Mouse (Mus musculus) gastrocnemius, adult 18-20 months (tissue): ENCODE data around the gene Ezh1. TPM values are rescaled to one million over a fixed set of nuclear protein-coding genes. Genes with fewer than 3 reads are reported as not detected.
"Not testable (repeated sequence)": the region's sequence is repeated elsewhere in the genome, so short reads cannot be mapped to it uniquely, and the experiment has no call there.

ENCODE experiments used
- DNase-seq: peaks from one replicate; pipeline ENCODE4 v3.0.0; 2021; ENCODE audit warnings: low spot score
- total RNA-seq, 2 experiments: library from RNA; stranded (reverse); gene quantifications; 2 replicates each; pipeline ENCODE4 v1.2.3; 2021

Ezh1 gene
- total RNA-seq, 2 experiments from 2014 or later, result 25.3 to 26.3 TPM

DNA sequence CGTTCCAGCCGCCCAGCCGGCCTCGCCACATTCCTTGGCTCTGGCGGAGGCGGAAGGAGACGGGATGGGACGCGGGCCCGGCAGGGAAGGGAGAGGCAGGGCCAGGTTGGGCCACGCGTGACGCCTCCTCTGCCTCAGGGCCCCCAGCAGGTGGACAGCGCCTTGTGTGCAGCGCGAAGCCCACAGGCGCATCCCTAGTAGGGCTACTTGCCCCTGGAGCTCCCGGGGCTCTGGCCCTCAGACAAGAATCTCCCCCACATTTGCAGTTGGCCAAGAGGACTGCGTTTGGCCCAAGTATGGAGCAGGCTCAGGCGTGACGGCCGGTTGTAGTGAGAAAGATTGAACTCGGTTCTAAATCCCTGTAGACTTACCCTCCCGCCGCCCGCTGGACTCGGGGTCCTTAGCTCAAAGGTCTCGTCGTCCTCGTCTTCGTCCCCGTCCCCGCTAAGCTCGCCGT, 55.9 kb downstream of the Ezh1 start, which contains the start of gene Cntnap1:
Gene Cntnap1, plus strand, starts transcription at position 170 of the 457 bp plus-strand sequence.
- DNase-seq, result peak; percentile 78

- DNase-seq, result peak; percentile 57
These were observed 56.8 kb downstream of the Ezh1 start for GRCm38 (mm10) chr11:101169301-101170107.

GRCm38 (mm10) chr11:101168301-101168980, 57.8 kb downstream of the Ezh1 start:
- peak; percentile 52 for DNase-seq

GRCm38 (mm10) chr11:101167963-101168300, 58.3 kb downstream of the Ezh1 start:
- no peak for DNase-seq

DNA sequence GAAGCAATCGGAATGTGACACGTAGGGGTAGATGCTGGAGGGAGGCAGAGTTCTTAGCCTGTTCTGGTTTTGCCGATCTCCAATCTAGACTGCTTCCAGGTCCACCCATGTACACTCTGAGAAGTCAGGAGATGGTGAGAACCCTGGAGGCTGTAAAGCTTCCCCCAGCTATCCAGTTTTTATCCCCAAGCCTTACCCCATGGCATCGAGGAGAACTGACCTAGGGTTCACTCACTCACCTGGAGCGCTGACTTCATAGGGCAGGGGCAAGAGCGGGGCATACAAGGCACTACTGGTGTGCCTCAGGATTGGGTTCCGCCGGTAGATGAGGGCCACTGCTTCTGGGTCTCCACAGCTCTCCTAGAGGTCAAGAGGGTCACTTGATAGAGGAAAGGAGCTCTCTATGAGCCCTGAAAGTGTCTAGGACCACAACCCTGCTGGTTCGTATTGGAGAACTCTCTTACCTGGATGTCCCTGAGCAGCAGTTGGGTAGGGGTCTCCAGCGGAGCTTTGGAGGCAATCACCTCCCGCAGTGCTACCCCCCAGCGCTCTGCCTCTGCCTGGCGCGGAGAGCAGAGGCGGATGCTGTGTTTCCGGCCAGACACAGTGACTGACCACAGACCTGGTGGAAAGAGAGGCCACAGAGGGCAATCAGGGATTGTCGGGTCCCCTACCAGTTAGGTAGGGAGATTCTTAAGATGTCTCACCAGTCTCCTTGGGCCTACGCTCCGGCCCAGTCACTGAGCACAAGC, 58.9 kb downstream of the Ezh1 start:
- DNase-seq, result no peak

DNA sequence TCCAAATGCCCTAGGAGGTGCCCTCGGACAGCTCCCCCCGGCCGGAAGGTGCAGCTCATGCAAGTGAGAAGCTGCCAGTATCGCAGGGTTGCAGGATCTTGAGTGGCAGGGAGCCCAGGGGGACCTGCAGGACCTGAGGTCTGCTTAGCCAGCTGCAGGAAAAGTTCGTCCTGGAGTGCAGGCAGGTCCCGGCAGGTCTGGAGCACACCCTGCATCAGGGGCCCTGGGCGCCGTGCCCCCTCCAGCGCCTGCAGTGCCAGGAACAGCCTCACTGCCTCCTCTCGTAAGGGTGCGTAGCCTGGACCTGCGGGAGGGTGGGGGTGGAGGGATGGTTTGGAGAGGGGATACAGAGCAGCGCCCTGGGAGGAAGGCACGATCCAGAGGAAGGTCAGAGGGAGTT, 59.9 kb downstream of the Ezh1 start:
- DNase-seq, result no peak

DNA sequence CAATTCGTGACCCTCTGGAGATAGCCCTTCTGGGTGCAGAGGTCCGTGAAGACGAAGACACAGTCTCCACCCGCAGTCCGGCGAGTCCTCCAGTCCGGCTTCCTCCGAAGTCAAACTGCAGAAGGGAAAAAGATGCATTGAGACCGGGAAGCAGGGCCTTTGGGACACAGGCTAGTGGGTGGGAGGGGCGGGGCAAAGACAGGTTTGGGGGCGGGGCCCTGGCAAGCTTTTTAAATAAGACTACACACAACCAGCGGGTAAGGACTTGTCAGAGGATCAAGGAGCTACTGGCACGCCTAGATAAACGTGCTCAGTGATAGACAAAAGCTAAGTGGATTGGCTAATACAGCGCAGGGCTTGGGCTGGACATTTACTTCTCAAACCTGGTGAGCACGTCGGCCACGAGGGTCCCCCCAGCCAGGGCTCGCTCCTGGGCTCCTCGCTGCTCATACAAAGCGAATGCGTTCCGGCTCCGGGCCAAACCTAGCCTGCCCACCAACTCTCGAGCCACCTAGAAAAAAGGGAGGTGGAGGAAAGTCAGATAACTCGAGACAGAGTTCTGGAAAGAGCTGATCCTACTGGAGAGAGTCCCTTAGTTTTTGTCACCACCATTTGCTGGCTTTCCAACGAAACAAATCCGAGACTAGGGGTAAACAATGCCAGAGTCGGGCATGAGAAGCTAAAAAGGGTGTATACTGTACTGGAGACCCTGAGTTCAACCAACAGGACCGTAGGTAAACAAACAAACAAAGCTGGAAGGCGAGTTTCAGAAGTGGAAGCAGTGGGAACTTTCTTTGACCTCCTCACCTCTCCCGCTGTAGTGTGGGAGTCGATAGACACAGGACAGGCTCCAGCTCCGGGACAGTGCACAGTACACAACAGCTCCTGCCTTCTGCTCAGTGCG, 61.3 kb downstream of the Ezh1 start:
- DNase-seq, result no peak

DNA sequence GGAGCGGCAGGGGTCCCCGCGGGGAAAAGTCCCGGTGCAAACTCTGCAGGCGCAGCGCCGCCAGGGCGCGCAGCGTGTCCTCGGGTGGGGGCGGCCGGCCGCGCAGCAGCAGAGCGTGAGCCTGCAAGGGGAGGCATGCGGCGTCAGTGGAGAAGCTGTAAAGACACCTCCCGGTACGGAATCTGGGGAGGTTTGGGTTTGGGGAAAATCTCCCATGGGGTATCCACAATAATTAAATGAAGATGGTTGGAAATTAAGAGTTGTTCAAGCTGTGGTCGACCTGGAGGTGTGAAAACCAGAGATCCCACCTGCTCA, 62.0 kb downstream of the Ezh1 start:
- no peak for DNase-seq

DNA sequence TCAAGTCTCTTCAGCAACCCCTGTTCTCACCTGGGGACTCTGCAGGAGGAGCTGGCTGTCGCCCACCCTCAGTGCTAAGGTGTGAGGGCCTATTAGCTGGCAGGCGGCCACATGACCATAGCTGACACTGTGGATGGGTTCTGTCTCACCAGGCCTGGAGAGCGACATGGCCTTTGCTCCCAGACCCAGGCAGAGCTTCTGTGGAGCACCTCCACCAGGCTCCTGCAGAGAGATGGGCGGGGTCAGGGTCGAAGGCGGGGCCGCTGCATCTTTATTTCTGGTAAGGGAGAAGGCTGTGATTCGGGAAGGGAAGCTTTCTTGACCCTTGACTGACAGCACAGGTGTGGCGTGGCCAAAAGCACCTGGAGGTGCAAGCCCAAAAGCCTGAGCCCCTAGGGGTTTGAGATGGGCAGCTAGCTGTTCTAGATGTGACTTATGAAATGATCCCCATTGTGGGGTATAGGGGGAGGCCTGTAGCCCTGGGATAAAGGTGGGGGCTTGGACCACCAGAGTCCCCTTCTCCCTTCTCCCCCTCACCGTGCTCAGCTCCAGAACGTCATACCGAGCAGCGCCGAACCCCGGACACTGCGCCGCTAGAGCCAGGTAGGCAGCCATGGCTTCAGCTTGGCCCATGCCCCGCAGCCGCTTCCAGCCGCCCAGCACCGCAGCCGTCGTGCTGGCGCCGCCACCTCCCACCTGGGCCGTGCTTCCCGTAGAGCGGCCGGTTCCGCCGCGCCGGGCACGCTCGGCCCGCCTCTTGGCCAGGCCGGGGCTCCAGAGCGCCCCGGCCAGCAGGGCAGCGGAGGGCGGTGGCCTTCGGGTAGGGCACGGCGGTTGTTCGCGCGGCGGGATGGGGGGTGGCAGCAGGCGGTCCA, 62.5 kb downstream of the Ezh1 start:
- DNase-seq, result no peak

GRCm38 (mm10) chr11:101162772-101163171, 63.5 kb downstream of the Ezh1 start:
- DNase-seq, result peak; percentile 92

DNA sequence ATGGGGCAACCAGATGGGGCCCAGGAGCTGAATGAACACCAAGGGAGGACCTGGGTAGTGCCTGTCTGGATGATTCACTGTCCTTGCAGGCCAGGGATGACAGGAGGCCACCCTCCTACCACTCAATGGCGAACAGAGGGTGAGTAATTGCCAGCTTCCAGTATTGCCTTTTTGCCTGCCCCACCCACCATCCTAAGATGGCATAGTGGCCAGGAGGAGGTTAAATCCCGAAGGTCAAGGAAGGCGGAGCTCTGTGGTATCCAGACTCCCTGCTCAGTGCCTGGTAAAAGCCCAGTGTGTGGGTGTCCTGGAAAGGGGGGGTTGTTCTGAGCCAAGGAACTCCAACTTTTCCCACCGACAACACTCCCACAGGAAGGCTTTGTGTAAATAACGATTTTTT, 64.0 kb downstream of the Ezh1 start:
- DNase-seq, result no peak

- no peak for DNase-seq
These were observed 64.7 kb downstream of the Ezh1 start for GRCm38 (mm10) chr11:101161551-101161950.

DNA sequence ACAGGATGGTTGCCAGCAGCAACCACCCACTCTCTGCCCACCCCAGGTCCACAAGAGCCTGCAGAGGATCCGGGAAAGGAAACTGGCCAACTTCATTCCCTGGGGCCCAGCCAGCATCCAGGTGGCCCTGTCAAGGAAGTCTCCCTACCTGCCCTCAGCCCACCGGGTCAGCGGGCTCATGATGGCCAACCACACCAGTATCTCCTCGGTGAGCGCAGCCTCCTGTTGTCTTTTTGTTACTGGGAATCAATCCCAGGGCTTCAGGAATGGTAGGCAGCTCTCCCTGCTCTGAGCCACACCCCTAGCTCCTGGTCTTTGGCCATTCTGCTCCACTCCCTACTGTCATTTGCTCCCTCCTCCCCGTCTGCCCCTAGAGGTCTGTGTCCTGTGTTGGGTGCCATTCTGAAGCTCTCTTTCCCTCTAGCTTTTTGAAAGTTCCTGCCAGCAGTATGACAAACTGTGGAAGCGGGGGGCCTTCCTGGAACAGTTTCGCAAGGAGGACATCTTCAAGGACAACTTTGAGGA, 65.2 kb downstream of the Ezh1 start:
- DNase-seq, result not testable (repeated sequence)

DNA sequence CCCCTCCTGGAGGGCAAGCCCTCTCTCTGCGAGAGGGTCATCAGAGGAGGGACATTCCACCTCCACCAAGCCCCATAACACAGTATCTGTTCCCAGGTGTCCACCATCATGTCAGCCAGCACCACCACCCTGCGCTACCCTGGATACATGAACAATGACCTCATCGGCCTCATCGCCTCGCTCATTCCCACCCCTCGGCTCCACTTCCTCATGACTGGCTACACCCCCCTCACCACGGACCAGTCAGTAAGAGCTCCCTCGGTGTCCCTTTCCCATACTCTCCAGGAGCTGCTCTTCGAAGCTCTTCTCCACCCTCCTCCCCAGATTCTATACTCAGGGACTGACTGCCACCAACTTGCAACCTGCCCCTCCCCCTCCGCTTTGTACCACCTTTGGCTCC, 66.1 kb downstream of the Ezh1 start:
- DNase-seq, result not testable (repeated sequence)

- DNase-seq, result peak; percentile 50
These were observed 70.4 kb downstream of the Ezh1 start, which contains the start of gene Tubg2 for GRCm38 (mm10) chr11:101155728-101156371. TSS of gene Tubg2 (plus strand) at chr11:101155907.

DNA sequence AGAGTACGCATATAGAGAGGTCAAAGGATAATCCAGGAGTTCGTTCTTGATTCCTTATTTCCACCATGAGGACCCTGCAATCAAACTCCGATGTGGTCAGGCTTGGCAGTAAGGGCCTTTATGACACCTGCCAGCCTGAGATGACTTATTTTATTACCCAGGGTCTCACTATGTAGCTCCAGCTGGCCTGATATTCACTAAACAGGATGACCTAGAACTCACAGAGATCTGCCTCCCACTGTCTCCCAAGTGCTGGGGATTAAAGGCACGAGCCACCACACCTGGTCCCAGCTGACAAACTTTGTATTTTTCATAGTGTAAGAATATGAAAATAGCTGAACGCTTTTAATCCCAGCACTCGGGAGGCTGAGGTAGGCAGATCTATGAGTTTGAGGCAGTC, 71.1 kb downstream of the Ezh1 start:
- DNase-seq, result no peak

DNA sequence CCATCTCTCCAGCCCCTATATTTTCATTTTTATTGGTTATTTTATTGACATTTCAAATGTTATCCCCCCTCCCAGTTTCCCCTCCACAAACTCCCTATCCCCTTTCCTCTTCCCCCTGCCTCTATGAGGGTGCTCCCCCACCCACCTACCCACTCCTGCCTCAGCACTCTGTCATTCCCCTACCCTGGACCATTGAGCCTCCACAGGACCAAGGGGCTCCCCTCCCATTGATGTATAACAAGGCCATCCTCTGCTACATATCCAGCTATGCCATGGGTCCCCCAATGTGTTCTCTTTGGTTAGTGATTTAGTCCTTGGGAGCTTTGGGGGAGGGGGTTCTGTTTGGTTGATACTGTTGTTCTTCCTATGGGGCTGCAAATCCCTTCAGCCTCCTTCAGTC, 71.6 kb downstream of the Ezh1 start:
- no peak for DNase-seq

GRCm38 (mm10) chr11:101152825-101153224, 73.4 kb downstream of the Ezh1 start:
- no peak for DNase-seq

- no peak for DNase-seq
These were observed 75.2 kb downstream of the Ezh1 start for GRCm38 (mm10) chr11:101151063-101151462.
